Mouse (Mus musculus): ENCODE results near the gene C8b.

The C8b gene

GRCm38 (mm10) chr4:104766065-104766464, at the start of gene C8b:
C8b (plus strand) TSS chr4:104766317.
- DNase-seq (ENCODE audit: low spot score), result no peak

DNA sequence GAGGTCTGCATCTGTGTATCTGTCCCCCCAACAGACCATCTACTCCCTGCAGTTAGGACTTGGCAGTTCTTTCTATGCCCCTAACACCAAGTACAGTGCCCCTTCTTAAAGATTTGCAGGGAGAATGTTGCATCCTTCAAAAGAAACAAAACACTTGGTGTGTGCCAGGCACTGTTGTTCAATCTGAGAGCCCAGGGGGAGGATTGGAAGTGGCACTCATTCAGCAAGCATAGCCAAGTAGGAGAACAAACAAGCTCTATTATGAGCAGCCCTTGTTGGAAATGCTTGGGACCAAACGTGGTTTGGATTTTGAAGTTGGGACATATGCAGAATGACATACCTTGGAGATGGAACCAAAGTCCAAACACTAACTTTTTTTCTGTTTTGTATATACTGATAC, 49.6 kb upstream of the C8b start:
- no peak for DNase-seq (ENCODE audit: low spot score)

DNA sequence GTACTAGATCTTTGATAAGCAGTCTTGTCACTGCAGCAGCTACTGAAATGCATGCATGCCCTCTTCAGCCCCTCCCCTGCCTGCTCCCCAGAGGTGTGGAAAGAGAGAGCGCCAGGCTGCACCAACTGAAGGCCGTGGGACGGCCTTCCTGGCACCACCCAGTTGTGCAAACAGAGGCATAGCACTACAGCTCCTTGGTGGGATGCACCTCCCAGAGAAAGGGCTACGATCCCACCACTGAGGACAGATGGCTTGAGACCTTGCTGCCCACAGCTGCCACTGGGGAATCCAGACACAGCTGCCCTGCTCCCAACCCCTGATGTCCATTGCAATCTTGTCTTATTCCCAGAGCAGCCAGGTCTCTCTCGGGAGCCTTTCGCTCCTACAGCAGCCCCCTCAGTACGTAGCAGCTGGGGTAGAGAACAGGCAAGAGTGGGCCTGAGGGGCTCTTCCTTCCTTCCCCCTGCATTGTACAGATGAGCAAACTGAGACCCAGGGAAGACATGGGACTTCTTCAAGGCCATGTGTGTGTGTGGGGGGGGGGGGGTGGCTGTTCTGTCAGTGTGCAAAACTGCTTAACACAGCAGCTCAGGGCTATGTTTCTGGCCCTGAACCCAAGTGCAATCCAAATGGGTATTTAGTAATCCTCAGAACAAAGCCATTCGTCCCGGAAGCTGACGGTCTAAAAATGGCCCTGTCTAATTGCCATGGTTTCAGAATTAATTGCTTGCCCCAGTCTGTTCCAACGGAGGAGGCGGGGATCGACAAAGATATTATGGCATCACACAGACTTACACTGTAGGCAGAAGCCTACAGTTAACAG, 46.9 kb upstream of the C8b start:
- DNase-seq (ENCODE audit: low spot score), result no peak

DNA sequence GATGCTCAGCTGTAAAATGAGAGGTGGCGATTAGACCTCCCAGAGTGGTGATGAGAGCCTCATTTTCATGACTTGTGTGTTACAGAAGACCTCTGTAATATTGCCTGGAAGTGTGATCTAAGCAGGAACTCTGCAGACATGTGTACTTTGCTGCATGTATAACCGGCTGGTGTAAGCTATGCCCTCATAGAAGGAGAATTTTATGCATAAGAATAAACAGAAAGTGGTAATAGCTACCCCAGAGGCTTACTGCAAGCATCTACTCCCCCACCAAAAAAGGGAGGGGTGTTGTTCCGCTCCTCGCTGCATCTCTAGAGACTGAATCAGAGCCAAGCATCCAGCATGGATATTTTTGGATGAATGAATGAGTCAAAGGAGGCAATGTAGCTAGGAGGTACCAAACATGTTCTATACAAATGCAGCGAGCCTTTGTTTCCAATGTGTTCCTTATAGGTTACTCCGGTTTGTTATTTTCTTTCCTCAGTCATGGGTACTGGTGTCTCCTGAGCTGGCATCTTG, 42.5 kb upstream of the C8b start:
- DNase-seq (ENCODE audit: low spot score), result no peak

- DNase-seq (ENCODE audit: low spot score), result no peak
Measured at GRCm38 (mm10) chr4:104724258-104724657, 41.9 kb upstream of the C8b start.

DNA sequence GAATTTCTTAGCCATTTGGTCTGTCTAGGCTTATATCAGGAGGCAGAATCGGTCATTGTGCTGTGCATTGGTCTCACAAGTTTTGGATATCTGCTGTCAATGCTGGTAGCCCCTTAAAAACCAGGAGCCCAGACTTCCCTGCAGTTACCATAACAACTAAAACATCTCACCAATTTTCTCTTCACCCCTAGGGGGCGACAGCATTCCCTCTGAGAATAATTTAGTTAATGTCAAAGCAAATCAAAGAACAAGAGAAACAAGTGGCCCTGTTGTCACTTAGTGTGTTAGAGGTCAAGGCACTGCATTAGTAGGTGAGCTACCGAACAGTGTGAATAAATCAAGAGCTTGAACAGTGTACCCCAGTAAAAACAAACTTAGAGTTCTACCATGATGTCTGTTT, 40.4 kb upstream of the C8b start:
- DNase-seq (ENCODE audit: low spot score), result no peak

DNA sequence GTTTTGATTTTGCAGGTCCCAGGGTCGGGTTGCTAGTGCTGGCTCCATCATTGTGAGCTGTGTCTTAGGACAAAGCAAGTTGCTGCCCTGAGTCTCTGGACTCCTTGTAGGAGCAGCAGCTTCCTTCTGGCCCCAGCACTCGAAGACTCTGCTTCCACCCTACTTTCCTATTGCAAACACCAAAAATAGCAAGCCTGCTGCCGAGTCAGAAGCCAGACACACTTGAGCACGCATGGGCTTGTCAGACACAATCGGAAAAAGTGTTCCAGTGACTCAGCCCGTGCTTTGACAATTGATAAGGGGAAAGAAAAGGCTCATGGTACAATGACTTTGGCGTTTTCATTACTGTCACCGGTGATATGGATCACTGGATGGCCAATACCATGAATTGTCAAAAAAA, 36.9 kb upstream of the C8b start:
- peak; percentile 12 for DNase-seq (ENCODE audit: low spot score)

GRCm38 (mm10) chr4:104746500-104746899, 19.6 kb upstream of the C8b start:
- no peak for DNase-seq (ENCODE audit: low spot score)

- DNase-seq (ENCODE audit: low spot score), result no peak
Measured at GRCm38 (mm10) chr4:104754090-104754489, 12.0 kb upstream of the C8b start.

- DNase-seq (ENCODE audit: low spot score), result no peak
Measured at GRCm38 (mm10) chr4:104760878-104761624, 5.1 kb upstream of the C8b start.

- DNase-seq (ENCODE audit: low spot score), result no peak
Measured at GRCm38 (mm10) chr4:104768190-104768589, 2.1 kb downstream of the C8b start.

- DNase-seq (ENCODE audit: low spot score), result no peak
Measured at GRCm38 (mm10) chr4:104769602-104770001, 3.5 kb downstream of the C8b start.

DNA sequence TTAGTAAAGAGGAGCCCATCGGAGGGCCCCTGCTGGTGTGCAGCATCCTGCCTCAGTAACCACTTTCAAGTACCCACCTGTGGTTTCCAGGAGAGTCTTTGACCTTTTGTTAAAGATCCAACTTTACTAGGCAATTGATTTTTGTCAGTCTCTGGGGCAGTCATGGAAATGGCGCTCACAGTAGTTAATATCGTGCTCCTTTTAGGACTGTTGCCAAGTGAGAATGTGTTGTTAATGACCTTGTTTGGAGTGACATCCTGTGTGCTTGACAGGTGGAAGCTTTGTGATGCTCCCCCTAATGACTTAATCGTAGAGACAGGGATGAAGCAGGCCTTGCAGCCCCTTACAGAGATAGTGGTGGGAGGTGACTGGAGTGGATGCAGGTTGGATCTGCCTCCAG, 4.2 kb downstream of the C8b start:
- no peak for DNase-seq (ENCODE audit: low spot score)

DNA sequence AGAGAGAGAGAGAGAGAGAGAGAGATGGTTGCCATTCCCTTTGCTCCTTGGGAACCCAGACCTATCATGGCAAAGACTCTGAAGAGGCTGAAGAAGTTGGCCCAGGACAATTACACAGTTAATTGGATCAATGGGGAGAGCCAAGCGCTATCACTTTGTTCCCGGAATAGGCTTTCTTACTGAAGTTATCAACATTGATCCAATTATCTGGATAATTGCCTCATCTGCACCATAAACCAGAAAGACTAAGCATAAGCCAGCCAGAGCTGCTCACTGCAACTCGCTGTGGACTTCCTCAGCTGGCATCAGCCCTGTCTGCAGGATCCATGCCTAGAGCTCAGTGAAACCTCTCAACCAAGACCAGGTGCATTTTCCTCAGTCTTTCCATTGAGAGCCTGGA, 9.5 kb downstream of the C8b start:
- DNase-seq (ENCODE audit: low spot score), result no peak

DNA sequence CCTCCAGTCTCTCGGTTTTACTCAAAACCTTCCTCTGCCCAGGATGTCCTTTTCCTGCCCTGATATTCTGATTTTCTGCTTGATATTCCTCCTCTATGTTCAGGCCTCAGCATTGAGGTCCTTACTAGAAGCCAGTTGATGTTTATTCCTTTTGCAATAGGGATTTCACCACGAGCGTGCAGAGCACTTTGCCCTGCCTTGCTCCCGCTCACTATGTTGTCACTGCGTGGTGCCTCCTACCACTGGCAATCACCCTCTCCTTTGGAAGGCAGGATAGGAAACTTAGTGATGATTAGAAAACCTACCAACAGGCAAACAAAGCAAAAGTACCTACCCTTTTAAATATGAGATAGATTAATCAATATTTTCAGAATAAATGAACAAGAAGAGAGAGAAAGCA, 13.3 kb downstream of the C8b start:
- DNase-seq (ENCODE audit: low spot score), result no peak

- DNase-seq (ENCODE audit: low spot score), result no peak
Measured at GRCm38 (mm10) chr4:104781441-104781840, 15.3 kb downstream of the C8b start.

DNA sequence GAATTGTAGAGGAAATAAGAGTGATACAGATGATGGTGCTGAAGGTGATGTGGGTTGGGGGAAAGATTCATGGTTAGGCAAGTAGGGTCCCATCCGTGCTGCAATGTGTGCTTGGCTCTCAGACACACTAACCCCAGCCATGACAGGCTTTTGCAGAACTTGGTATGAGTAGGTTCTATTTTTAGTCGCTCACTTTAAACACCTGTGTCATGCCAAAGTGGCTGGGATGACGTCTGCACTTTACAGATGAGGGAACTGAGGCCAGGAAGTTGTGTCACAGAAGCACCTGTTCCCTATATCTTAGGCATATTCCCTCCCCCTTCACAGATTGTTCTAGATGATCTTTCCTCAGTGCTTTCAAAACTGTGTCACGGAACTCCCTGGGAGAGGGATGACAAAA, 16.2 kb downstream of the C8b start:
- DNase-seq (ENCODE audit: low spot score), result no peak

DNA sequence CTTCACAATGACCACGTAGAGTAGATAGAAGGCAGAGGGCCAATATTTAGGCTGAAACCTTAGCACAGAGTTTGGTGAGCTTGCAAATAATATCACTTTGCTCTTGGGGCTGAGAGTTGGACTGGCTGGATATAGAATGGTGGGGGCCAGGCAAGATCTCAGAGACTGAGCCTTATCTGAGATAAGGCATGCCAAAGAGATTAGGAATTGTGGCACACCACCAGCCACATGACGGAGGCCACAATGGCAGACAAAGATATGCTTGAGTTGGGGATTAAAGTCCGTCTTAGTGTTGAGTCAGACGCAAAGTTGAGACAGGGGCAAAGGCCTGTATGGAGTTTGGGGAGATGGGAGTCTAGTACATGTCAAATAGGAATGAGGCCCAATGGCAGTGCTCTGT, 26.0 kb downstream of the C8b start:
- no peak for DNase-seq (ENCODE audit: low spot score)

GRCm38 (mm10) chr4:104798951-104799350, 32.8 kb downstream of the C8b start:
- no peak for DNase-seq (ENCODE audit: low spot score)

DNA sequence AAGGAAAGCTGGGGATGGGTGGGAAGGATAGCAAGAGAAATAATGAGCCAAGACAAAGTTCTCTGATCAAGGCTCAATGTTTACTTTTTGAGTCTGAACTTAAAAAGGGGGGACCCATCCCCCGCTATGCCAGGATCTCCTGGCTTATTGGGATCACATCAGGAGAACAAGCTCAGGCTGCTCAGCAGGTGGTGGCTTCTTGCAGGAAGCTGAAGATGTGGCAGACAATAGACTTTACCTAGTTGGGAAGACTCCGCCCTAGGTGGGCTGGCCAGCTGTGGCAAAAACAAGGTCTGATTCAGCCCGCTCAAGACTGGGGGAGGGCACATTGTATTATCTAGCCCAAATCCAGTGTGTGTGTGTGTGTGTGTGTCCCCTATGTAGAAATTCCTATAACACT, 35.5 kb downstream of the C8b start:
- DNase-seq (ENCODE audit: low spot score), result no peak

DNA sequence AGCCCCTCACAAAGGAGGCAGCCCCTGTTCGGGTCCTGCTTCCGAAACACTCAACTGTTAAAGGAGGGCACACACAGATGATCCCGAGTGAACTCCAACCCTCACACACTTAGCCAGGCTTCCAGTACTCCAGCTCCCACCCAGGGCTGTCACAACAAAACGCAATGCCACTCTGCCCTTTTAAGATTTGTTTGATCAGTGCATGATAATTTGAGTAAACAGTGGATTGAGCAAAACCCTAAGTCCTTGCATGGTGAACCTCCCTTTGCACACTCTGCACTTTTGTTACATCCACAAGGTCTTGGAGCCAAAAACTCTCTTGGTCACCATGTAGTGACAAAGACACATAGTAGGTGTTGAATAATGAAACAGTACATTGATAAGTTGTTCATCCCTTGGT, 38.0 kb downstream of the C8b start:
- DNase-seq (ENCODE audit: low spot score), result no peak

DNA sequence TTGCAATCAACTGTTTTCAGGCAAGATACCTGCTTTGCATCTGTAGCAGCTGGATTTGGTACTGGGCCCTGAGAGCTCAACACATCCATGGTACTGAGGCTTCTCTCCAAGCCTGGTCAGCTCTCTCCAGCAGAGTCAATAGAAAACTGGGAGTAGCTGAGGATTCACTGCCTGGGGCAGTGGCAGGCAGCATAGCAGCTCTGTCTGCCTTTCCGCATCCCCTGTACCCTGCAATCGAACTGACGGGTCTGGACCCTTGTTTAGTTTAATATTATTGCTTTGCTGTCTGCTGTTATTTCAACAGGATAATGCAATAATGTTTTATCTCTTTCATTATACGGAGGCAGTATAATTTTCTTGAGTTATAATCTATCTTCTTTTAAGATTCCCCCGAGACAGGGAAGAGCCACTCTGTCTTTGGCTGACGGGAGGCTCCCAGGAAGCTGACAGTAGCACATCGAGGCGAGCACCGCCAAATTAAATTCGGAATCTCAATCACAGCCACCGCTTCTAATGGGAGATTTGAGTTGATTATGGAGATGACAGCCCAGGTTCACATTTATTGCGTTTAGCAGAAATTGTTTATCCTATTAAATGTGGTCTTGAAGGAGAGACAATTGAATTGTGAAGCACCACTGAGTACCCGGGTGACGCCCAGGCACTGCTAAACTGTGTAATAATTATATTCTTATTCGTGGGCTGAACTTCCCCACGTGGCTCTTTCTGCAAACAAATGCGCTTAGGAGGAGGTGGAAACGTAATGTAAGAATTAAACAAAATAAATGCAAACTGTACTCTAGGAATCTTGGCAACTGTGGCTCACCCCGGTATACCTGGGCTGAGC, 39.5 kb downstream of the C8b start:
- no peak for DNase-seq (ENCODE audit: low spot score)

Measured in urinary bladder, postnatal 25 days (tissue).